Mouse (Mus musculus): Measurements from ENCODE around the gene Dpp6.

DNA sequence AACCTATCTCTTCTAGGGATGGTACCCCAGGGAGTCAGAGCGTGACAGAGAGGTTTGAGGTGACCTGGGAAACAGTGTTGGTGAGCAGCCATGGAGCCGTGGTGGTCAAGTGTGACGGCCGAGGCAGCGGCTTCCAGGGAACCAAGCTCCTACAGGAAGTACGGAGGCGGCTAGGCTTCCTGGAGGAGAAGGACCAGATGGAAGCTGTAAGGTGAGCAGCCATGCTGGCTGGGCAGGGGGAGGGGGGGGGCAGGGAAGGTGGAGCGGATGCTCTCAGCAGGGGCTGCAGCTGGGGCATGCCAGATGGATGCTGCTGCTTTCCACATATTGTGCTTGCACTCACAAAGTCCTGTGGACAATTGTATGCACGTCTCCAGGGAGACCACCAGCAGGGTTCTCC lies 897.4 kb downstream of the Dpp6 start:
- TF ChIP-seq POLR2A (IDR thresholded peaks at IDR 0.05; ENCODE audit: control insufficient read depth in 1 of 2, insufficient read depth in 1 of 2, low read depth in 1 of 2, low read length in 2 of 2, poor library complexity in 1 of 2) (no peak), GABPA (IDR thresholded peaks at IDR 0.05; ENCODE audit: low read depth, low read length) (no peak)

Data from MEL (cell line).